Mouse (Mus musculus) G1E (cell line): Measurements from ENCODE around the gene Ccdc77. TPM values are rescaled to one million over a fixed set of nuclear protein-coding genes. Genes with fewer than 3 reads are reported as not detected.

Experiments
- ATAC-seq: 2 replicates; pipeline ENCODE4 v1.8.0; 2016; ENCODE audit warnings: mild to moderate bottlenecking; ENCODE audit not compliant: insufficient number of reproducible peaks, poor library complexity, low FRiP score, severe bottlenecking; ENCODE audit errors: extremely low read depth
- DNase-seq: peaks from one replicate; pipeline ENCODE4 v3.0.0; 2012; ENCODE audit warnings: low spot score
- H3K27me3 ChIP-seq: 2 replicates; pipeline ENCODE4 v1.6.1; 2012; ENCODE audit warnings: mild to moderate bottlenecking, low read length, inconsistent platforms; ENCODE audit not compliant: insufficient read depth
- H3K36me3 ChIP-seq: replicated peaks from 2 replicates; pipeline ENCODE3; 2012; ENCODE audit warnings: mild to moderate bottlenecking, inconsistent platforms
- H3K4me1 ChIP-seq: 2 replicates; pipeline ENCODE4 v1.6.1; 2012; ENCODE audit warnings: low read depth, low read length, inconsistent platforms, mixed read lengths; ENCODE audit not compliant: insufficient read depth
- H3K4me3 ChIP-seq: 2 replicates; pipeline ENCODE4 v1.5.1; 2012; ENCODE audit warnings: low read depth, mild to moderate bottlenecking, inconsistent platforms, low read length, moderate library complexity, mixed read lengths
- H3K9me3 ChIP-seq: replicated peaks from 2 replicates; pipeline ENCODE4 v1.6.1; 2012; ENCODE audit warnings: inconsistent platforms
- CTCF ChIP-seq: IDR thresholded peaks from 2 replicates; pipeline ENCODE4 v1.5.1; 2012; ENCODE audit warnings: low read depth, low read length, inconsistent platforms, mixed read lengths
- GATA1 ChIP-seq: IDR thresholded peaks from 2 replicates; pipeline ENCODE4 v1.6.1; 2012; ENCODE audit warnings: borderline replicate concordance, low read length, inconsistent platforms, mixed read lengths
- GATA2 ChIP-seq: IDR thresholded peaks from 2 replicates; pipeline ENCODE4 v1.6.1; 2012; ENCODE audit warnings: low read depth, low read length, inconsistent platforms, borderline replicate concordance
- POLR2AphosphoS5 ChIP-seq: IDR thresholded peaks from 2 replicates; pipeline ENCODE4 v1.6.1; 2012; ENCODE audit warnings: low read depth, low read length, inconsistent platforms; ENCODE audit not compliant: insufficient replicate concordance
- TAL1 ChIP-seq: conservative IDR thresholded peaks from 2 replicates; pipeline ENCODE4 v1.6.1; 2012; ENCODE audit warnings: low read depth, low read length, inconsistent platforms, mixed read lengths
- polyA plus RNA-seq: library from polyadenylated mRNA; stranded (reverse); fragments of >175 nt; gene quantifications from 2 replicates; pipeline ENCODE4 v1.2.3, GENCODE M21; 2012
- total RNA-seq, 2 experiments: library from RNA; stranded (forward) in 1 of 2; stranded (reverse) in 1 of 2; fragments of 200-1000 nt in 1 of 2; fragments of >200 nt in 1 of 2; fragmentation: Nextera tagmentation in 1 of 2; gene quantifications; 2 replicates each; pipeline ENCODE4 v1.2.3; 2014 to 2017

The Ccdc77 gene
- total and polyA plus RNA-seq, 3 experiments: 3.4 to 33.6 (median 31.9) TPM

- no peak for TF ChIP-seq TAL1
- TF ChIP-seq CTCF: no peak
- TF ChIP-seq GATA2: no peak
- TF ChIP-seq GATA1: no peak
- Histone ChIP-seq H3K4me3 (no peak overlapping the region), H3K27me3 (peaks cover 12% of the 10 kb centered on the region; the same call in 1 of the 2 replicates), H3K36me3 (no peaks in the 10 kb centered on the region), H3K9me3 (no peaks in the 10 kb centered on the region), H3K4me1 (no peaks in the 10 kb centered on the region)
- no peak for DNase-seq
- no peak for ATAC-seq
Observed at GRCm38 (mm10) chr6:120287279-120287678, 76.9 kb downstream of the Ccdc77 start.

DNA sequence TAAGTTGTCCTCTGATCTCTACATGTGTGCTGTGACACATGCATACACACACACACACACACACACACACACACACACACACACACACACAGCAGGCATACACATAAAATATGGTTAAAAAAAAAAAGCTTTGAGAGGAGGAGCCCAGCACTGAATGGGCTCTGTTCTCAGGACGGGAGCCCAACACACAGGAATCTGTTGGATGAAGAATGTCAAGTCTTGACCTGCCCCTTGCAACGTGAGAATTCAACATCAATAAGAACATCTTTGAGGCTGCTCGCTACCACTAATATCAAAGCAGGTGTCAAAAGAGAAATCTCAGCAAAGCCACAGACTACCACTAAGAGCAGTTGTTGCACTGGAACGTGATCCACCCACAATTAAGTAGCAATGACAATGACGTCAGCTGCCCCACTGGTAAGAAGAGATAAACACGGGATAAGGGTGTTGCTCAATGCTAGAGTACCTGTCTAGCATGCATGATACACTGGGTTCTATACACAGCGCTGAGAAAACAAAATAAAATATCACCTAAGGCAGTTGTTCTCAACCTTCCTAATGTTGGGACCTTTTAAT, 87.2 kb downstream of the Ccdc77 start:
- DNase-seq (no peak), ATAC-seq (no peak)
- Histone ChIP-seq H3K4me1 (0 out of 2 replicates have a peak, but pooled peaks cover 3% of the 10 kb centered on the region), H3K27me3 (peaks cover 16% of the 10 kb centered on the region), H3K4me3 (no peak overlapping the region), H3K36me3 (no peaks in the 10 kb centered on the region), H3K9me3 (no peaks in the 10 kb centered on the region)
- no peak for TF ChIP-seq CTCF
- TF ChIP-seq GATA1: no peak
- TF ChIP-seq POLR2AphosphoS5: no peak
- TF ChIP-seq TAL1: no peak
- TF ChIP-seq GATA2: no peak

DNA sequence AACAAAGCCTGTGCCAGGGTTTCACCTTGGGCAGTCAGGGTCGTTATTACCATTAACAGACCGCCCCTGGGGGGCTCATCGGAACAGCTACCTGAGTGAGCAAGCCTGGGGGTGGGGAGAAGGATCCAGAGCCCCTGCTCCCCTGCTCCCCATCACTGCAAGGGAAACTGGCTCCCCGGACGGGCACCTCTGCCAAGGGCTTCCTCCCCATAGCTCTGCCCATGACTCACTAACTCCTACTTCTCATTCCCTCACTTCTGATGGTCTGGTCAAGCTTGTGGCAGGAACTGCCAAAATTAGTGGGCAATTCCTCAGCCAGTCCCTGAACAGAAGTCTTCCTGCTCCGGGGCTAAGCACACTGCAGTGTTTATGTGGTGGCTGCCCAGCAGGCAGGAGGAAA, 88.9 kb downstream of the Ccdc77 start:
- ATAC-seq (no peak), DNase-seq (no peak)
- H3K4me1 ChIP-seq: 0 out of 2 replicates have a peak, but pooled peaks cover 3% of the 10 kb centered on the region
- no peak overlapping the region for H3K4me3 ChIP-seq
- peaks cover 13% of the 10 kb centered on the region for H3K27me3 ChIP-seq
- H3K36me3 ChIP-seq: no peaks in the 10 kb centered on the region
- TF ChIP-seq CTCF: no peak
- TF ChIP-seq GATA1: no peak
- TF ChIP-seq TAL1: no peak
- TF ChIP-seq GATA2: no peak
- TF ChIP-seq POLR2AphosphoS5: no peak
- H3K9me3 ChIP-seq: no peaks in the 10 kb centered on the region

DNA sequence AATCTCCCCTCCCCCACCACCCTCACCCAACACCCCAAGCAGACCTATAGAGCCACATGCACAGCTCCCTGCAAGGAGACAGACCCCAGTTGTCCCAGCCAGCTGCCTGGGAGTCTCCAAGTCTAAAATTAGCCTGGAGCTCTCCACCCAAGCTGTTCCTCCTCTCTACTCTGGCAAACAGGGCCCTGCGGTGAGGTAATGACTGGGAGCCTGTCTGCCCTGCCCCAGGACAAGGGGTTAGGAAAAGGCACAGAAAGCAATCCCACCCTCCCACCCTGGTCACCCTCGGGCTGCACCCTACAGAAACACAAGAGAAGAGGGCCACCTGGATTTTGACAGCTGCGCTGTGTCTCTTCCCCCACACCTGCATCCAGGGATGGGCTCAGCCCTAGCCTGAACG, 89.3 kb downstream of the Ccdc77 start:
- no peak for TF ChIP-seq GATA1
- TF ChIP-seq GATA2: no peak
- no peak for TF ChIP-seq POLR2AphosphoS5
- no peak for TF ChIP-seq CTCF
- no peak for TF ChIP-seq TAL1
- no peaks in the 10 kb centered on the region for H3K36me3 ChIP-seq
- no peaks in the 10 kb centered on the region for H3K9me3 ChIP-seq
- DNase-seq (no peak), ATAC-seq (no peak)
- H3K4me1 ChIP-seq: 0 out of 2 replicates have a peak, but pooled peaks cover 3% of the 10 kb centered on the region
- H3K27me3 ChIP-seq: peaks cover 12% of the 10 kb centered on the region
- H3K4me3 ChIP-seq: no peak overlapping the region

Other genes starting within 250 kb of the Ccdc77 start
- not detected in 2 replicates for gene D330020A13Rik, start 70.0 kb downstream of the Ccdc77 start, total RNA-seq (2014; fragmentation: Nextera tagmentation)
- not detected in 2 replicates for gene D330020A13Rik, start 70.0 kb downstream of the Ccdc77 start, total RNA-seq (2017)
- not detected in 2 replicates for gene D330020A13Rik, start 70.0 kb downstream of the Ccdc77 start, polyA plus RNA-seq
- gene B4galnt3, start 69.8 kb downstream of the Ccdc77 start, total RNA-seq (2014; fragmentation: Nextera tagmentation): not detected in 2 replicates
- gene B4galnt3, start 69.8 kb downstream of the Ccdc77 start, total RNA-seq (2017): not detected in 2 replicates
- gene B4galnt3, start 69.8 kb downstream of the Ccdc77 start, polyA plus RNA-seq: not detected in 2 replicates
- gene Kdm5a, start 250 bp downstream of the Ccdc77 start, total RNA-seq (2014; fragmentation: Nextera tagmentation): 87.3 and 88.0 TPM in 2 replicates
- 111 and 137 TPM in 2 replicates for gene Kdm5a, start 250 bp downstream of the Ccdc77 start, total RNA-seq (2017)
- 23.6 and 32.3 TPM in 2 replicates for gene Kdm5a, start 250 bp downstream of the Ccdc77 start, polyA plus RNA-seq
- 4.4 and 7.1 TPM in 2 replicates for gene Il17ra, start 98.9 kb upstream of the Ccdc77 start, total RNA-seq (2014; fragmentation: Nextera tagmentation)
- gene Il17ra, start 98.9 kb upstream of the Ccdc77 start, total RNA-seq (2017): 6.0 and 6.3 TPM in 2 replicates
- 10.3 and 10.7 TPM in 2 replicates for gene Il17ra, start 98.9 kb upstream of the Ccdc77 start, polyA plus RNA-seq
- not detected in 2 replicates for gene Tmem121b, start 129.4 kb upstream of the Ccdc77 start, total RNA-seq (2014; fragmentation: Nextera tagmentation)
- gene Tmem121b, start 129.4 kb upstream of the Ccdc77 start, total RNA-seq (2017): 0.05 and 0.06 TPM in 2 replicates
- gene Tmem121b, start 129.4 kb upstream of the Ccdc77 start, polyA plus RNA-seq: not detected in 2 replicates
- gene Hdhd5, start 166.9 kb upstream of the Ccdc77 start, total RNA-seq (2014; fragmentation: Nextera tagmentation): 10.0 and 11.9 TPM in 2 replicates
- gene Hdhd5, start 166.9 kb upstream of the Ccdc77 start, total RNA-seq (2017): 12.8 and 15.5 TPM in 2 replicates
- gene Hdhd5, start 166.9 kb upstream of the Ccdc77 start, polyA plus RNA-seq: 10.2 and 10.5 TPM in 2 replicates